Mouse (Mus musculus) left cerebral cortex, postnatal 4 days (tissue): ENCODE measurements around the gene Fos. TPM values are rescaled to one million over a fixed set of nuclear protein-coding genes. Genes with fewer than 3 reads are reported as not detected.

Experiments
- DNase-seq: peaks from one replicate; pipeline ENCODE4 v3.0.0-alpha.2; 2022
- intact Hi-C: fragments of 180-260 bp; cut with DNase I; formaldehyde crosslinking; loops from one replicate; pipeline ENCODE4 v1.15.1; 2025
- total RNA-seq, 2 experiments: library from RNA; stranded (reverse); gene quantifications; 2 replicates each; pipeline ENCODE4 v1.2.3; 2021

Gene Fos
- 1 to 10 TPM; 6.3 to 8.1 TPM for total RNA-seq

DNA sequence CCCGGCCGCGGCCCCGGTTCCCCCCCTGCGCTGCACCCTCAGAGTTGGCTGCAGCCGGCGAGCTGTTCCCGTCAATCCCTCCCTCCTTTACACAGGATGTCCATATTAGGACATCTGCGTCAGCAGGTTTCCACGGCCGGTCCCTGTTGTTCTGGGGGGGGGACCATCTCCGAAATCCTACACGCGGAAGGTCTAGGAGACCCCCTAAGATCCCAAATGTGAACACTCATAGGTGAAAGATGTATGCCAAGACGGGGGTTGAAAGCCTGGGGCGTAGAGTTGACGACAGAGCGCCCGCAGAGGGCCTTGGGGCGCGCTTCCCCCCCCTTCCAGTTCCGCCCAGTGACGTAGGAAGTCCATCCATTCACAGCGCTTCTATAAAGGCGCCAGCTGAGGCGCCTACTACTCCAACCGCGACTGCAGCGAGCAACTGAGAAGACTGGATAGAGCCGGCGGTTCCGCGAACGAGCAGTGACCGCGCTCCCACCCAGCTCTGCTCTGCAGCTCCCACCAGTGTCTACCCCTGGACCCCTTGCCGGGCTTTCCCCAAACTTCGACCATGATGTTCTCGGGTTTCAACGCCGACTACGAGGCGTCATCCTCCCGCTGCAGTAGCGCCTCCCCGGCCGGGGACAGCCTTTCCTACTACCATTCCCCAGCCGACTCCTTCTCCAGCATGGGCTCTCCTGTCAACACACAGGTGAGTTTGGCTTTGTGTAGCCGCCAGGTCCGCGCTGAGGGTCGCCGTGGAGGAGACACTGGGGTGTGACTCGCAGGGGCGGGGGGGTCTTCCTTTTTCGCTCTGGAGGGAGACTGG, at the start of gene Fos:
TSS of gene Fos (plus strand) at position 410 of the 817 bp plus-strand sequence.
- intact Hi-C loops = no loop called here
- DNase-seq = peak; percentile 80

DNA sequence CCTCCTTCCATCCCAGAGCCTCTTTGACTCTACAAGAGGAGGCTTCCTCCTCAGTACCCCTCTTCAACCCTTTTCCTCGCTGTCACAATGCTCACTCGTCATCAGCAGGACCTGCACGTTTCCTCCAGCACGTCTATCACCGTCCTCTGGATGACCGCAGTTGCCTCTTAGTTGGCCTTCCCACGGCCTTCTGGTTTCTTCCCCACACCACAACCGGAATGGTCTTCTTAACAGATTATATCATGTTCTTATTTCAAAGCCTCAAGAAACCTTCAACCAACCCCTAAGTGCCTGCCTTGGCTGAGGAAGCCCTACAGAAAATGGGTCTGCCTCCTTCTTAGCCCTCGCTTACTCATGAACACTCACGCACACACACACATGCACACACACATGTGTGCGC, 48.0 kb upstream of the Fos start:
- intact Hi-C loops = no loop called here
- no peak for DNase-seq

DNA sequence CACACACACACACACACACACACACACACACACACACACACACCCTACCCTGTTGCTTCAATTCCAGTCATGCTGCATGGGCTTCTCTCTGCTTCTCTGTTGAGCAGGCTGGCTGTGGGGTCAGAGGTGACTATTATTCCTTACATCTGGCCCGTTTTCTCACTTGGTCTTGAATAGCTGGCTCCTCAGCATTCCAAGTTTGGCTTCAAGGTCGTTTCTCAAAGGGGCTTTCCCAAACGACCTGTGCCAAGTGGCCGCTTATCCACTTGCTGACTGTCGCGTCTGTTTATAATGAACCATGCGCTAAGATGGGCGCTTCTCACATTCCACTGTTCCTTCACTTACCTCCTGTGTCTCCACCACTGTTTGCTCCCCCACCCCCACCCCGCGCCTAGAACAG, 47.6 kb upstream of the Fos start:
- intact Hi-C loops = no loop called here
- DNase-seq = no peak

DNA sequence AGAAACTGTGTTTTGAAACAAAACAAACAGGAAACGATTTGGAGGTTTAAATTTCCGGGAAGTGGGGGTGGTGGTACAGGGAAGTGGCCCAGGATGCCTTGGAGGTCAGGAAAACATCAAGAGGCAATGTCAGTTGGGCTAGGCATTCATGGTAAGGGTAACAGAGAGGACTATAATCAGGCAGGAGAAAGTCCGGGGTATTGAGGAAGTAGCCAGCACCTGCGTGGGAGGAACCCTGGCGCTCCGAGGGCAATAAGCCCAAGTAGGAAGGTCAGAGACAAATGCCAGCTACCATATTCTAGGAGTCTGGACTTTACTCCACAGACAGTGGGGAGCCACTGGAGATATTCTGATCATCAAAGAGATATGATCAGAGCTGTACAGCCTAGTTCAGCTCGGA, 45.9 kb upstream of the Fos start:
- intact Hi-C loops = no loop called here
- DNase-seq = no peak

DNA sequence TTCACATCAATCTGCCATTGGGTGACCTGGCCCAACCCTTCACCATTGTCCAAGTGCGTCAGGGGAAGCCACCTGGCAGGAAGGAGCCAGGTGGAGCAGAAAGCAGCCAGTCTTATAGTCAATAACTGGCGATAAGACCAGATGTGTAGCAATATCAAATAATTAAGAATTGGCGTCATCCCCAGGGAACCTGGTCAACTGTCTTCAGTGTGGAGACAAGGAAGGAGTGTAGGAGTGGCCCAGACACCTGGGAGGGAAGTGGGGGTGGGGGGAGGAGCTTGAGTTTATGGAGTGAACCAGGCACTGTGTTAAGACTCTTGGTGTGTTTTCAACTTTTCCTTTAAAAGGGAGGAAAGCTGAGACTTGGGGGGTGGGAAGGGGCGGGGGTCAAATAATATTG, 43.7 kb upstream of the Fos start:
- intact Hi-C loops = no loop called here
- DNase-seq = no peak

DNA sequence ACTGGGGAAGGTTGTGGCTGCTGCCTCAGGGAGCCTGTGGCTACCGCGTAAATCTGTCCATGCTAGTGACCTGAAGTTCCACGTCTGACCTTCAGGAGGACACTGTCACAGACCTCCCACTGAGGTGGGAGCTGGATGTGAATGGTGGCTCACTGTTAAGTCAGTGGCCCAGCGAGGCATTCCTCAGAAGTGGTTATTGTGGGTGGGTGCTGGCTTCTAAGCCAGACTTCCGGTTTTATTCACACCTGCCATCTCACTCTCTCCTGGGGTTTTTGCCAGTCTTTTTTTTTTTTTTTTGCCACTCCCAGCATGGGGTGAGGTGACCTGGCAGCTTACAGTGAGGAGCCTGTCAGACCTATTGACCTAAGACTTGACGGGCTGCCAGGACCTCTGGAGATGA, 43.3 kb upstream of the Fos start:
- intact Hi-C loops = no loop called here
- DNase-seq = no peak

DNA sequence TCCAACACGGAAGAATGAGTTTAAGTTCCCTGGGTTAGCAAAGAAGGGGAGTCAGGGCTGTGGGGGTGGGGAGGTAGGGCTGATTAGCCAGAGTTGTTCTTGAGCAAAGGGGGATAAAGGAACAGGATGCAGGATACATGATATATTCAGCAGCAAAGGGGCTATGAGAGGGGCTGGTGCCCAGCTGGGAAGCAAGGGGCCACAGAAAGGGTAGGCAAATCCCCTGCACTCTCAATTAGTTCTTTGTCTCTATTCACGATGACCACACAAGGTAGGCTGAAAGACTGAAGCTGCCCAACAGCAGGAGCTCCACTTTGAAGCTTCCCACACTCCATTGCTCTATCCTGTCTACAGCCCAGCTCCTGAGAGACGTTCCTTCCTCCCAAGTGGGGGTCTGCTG, 39.8 kb upstream of the Fos start:
- intact Hi-C loops = no loop called here
- no peak for DNase-seq

DNA sequence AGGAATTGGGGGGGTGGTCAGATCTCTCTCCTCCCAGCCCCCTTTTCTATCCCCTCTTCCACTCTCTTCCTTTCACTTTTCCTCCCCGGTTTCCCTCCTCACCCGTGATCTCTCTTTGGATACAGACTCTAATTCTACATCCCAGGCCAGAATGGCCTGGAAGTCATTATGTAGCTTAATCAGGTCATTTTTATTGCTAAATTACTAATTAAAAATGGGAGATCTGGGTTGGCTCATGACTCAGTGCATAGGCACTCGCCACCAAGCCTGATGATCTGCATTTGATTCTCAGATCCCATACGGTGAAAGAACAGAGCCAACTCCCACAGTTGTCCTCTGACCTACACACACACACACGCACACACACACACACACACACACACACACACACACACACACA, 39.2 kb upstream of the Fos start:
- intact Hi-C loops = no loop called here
- DNase-seq = no peak

DNA sequence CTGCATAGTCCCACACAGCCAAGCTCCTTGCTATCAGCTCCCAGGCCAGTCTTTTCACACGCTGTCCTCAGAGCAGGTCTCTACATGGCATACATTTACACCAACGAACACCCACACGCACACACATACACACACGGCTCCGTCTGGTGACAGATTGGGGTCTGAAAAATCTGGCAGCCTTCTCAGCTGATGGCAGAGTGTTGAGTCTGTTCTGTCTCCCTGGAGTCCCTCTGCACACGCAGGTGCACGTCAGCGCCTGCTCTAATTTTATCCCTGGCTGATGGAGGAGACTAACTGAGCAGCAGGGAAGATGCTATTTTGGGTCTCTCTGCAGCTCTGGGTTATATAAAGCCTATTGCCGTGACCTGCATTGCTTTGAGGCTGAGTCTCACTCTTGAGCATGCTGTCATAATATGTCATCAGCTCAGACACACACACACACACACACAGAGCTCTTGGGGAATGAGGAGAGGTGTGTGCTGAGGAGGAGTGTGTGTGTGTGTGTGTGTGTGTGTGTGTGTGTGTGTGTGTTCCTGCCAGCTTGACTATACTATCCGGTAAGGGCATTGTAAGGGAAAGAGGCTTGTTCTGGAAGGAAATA, 37.6 kb upstream of the Fos start:
- intact Hi-C loops = no loop called here
- DNase-seq = peak; percentile 91

DNA sequence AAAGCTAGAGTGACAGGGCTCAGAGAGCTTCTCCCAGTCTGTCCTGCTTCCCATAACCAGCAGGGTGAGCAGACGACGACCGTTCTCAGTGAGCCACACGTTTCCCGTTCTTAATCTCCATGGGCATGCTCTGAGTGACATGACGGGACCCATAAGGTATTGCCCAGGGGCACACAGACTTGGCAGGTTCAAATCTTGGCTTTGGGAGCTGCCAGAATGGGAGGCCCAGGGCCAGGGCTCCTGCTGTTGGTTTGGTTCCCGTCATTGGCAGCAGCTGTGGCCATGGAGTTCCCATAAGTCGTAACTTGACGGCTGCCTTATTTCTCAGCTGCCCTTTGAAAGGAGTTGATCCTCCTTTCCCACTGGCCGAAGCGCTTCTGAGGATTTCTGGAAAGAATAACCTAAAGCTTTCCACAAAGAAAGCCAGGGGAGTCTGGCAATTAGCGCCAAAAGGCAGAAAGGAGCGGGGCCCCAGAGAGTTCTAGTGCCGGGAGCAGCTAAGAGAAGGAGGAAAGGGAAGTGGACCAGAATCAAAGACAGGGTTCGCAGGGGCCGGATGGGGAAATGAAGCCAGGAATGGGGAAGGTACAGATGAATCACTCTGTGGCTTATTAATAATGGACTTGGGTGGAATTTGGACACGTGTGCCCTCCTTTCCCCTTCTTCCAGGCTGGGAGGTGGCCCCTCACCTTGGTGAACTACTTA, 36.4 kb upstream of the Fos start:
- peak; percentile 93 for DNase-seq
- intact Hi-C loops = no loop called here

DNA sequence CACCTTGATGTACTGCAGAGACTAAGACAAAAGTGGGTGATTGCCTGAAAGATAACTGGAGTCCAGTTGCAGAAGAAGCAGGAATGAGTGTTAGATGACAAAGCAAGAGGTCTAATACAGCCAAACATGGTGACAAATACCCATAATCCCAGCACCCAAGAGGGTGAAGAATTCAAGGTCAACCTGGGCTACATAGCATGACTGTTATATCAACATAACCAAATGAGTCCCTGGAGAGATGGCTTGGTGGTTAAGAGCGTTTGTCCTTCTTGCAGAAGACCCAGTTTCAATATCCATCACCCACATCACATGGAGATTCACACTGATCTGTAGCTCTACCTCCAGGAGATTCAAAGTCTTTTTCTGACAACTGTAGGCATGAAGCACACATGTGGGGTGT, 30.2 kb upstream of the Fos start:
- no peak for DNase-seq
- intact Hi-C loops = no loop called here

DNA sequence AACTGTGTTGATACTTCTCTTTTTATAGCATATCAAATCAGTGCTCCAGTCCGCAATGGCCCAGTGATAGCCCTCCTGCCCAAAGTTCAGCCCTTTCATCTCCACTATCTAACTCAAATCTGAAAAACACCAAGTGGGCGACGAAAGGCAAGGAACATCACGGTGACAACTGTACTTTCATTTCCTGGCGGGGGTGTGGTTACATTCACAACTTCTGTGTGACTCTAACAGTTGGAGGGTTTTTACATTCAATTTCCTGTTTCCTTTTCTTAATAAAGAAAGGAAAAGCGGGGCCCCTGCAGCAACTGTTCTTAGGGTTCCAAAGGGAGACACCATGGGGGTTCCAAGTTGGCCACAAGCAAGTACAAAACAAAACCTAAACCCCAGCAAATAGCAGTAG, 29.0 kb upstream of the Fos start:
- intact Hi-C loops = no loop called here
- DNase-seq = no peak

DNA sequence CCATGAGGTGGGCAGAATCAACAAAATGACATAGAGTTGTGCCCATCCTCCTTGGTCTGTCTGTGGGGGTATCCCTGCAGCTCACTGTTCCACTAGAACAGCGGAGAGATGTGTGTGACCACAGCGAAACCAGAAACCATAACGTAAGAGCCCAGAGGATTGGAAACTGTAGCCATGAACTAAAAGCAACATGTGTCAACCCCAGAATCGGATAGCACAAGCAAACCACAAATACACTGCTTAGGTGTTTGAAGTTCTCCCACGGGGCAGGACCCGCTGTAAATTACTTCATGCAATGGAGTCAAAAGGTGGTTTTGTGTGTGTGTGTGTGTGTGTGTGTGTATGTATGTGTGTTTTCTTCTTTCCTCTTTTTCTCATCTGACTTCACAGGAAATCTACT, 26.7 kb upstream of the Fos start:
- intact Hi-C loops = no loop called here
- no peak for DNase-seq

DNA sequence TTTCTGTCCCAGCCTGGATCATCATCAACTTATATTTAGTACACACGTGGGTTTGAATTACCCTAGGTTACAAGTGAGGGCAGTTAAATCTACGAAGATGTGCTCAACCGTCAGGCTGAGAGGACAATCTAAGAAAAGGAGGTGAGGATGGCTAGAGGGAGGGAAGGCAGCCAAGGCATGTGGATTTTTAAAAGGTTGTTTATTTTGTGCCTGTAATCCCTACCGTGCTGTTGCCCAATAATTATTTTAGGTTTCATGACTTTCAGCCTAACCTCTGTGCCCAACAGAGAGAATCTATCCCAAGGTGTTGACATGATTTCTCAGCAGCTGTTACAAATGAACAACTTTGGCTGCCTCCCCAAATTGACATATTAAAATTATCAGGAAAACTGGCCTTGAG, 26.2 kb upstream of the Fos start:
- no peak for DNase-seq
- intact Hi-C loops = no loop called here

DNA sequence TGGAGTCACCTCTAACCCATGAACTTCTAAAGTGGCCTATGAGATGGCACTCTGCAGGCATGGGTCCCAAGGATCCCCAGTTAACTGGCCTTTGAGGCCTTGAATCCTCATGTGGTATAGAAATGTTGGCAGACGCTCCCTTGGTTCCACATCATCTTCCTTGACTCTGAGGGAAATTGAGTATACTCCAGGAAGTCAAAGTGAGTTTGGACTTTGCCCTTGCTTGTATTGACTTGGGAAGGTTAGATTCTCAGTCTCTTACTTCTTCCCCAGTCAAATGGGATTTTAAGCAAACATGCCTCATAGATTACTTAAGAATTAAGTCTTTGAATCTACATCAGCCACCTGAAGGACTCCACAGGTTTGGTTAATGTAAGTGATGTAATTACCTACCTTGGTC, 24.2 kb upstream of the Fos start:
- no peak for DNase-seq
- intact Hi-C loops = no loop called here

DNA sequence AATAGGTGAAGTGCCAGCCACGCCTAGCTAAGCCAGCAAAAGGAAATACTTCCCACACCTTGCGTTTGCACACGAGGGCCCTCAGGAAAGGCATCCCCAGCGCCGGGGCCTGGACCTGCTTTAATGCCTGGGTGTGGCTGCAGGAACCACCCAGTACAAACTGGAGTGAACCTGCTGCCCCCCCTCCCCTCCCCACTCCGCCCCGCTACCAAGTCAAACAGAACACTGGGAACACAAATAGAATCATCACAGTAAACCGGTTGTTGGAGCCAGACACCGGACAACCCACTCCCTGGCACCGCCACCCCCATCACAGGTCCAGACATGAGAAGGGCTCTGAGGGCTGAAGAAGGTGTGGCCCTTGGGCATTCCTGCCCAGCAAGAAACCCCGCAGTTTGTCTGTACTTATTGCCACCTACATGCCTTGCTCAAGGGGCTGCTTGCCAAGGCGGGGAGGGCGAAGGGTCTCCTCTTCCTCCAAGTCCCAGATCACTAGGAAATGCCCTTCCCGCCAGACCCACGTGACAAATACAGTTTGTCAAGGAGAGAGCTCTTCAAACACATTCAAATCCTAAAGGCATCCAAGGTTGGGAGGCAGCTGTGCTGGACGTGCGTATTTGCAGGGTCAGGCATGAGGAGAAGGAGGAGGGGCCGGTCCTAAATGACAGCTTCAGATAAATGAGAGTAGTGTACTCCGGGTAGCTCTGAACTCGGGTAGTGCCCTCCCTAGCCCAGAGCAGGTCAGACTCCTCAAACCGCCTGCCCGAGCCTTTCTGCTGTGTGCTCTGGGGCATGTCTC, 21.8 kb upstream of the Fos start:
- intact Hi-C loops = no loop called here

DNA sequence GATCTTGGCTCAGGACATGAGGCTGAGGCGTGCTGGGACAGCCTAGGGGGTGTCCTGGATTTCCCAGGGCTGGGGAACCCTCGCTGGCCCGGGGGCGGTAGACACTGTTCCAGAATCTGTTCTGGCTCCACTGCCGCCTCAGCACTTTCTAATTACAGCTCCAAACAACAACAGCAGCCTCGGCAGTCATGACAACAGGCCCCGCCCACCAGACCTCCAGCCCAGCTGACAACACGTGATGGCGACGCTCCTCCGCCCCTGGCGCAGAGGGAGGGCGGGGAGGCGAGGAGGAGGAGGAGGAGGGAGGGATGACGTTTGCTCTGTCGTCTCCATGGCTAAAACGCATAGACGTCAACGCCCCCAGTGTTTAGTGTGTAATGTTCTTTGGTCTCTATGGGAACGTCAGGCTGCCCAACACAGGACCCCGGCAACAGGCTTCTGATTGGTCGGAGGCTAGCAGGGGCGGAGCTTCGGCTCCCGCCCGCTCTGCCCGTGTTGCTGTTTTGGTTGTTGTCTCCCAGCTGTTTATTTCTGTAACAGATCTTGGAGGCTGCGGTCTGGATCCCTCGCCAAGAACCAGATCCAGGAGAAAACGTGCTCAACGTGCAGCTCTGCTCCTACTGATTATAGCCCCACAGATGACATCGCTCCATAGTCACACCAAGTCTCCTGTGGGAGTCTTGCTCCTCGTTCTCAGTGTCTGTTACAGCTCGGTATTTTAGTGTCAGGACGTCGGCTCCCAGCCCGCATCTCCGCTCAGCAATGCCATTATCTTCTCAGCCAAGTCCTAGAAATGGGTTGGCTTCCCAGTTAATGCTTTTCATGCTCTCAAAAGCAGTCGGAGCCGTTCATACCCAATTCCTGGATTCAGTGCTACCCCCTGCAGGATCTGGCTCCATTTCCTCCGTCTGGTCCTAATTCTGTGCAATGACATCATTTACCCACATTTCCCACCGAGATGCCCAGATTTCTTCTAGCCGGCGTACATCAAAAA, 18.3 kb upstream of the Fos start:
- peak; percentile 96 for DNase-seq
- intact Hi-C loops = no loop called here

More for the DNA sequence above, 21.8 kb upstream of the Fos start:
- DNase-seq = no peak

DNA sequence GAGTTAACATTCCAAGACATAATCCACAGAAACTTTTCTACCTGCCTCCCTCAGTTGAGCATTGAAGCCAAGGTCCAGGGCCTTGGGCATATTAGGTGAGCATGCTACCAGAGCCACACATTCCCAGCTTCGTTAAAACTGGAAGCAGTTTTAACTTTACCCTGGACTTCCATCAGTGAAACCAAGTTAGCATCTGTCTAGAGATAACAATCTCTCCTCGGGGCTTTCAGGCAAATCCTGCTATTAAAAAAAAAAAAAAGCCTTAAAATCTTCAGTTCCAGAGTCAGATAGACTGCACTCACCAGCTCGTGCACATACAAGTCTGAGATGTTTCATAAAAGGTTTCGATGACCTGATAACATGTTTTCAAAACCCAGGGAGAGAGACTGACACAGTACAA, 17.4 kb upstream of the Fos start:
- intact Hi-C loops = no loop called here

DNA sequence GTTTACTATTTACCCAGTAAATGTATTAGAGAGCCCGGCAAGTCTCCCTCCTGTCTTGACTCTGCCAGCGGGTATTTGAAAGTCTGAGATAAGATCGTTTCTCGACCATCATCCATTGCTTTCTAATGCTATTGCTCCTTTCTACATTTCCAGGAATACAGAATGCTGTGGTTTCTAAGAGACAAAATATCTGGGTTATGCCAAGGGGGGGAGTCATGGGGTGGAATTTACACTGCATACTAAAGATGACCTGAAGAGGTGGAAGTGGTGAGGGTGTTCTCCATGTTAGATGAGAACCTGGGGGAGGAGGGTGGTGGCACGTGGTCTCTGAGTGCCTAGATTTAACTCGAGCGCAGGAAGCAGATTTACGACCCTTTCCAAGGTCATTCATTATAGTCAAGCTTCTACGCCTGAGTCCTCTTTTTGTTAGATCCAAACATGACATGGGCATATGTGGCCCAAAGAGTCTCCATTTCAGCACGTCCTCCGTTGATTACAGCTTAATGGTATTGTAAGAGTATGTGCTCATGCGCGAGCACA, 16.7 kb upstream of the Fos start:
- no peak for DNase-seq
- intact Hi-C loops = no loop called here

More for the DNA sequence above, 17.4 kb upstream of the Fos start:
- no peak for DNase-seq

DNA sequence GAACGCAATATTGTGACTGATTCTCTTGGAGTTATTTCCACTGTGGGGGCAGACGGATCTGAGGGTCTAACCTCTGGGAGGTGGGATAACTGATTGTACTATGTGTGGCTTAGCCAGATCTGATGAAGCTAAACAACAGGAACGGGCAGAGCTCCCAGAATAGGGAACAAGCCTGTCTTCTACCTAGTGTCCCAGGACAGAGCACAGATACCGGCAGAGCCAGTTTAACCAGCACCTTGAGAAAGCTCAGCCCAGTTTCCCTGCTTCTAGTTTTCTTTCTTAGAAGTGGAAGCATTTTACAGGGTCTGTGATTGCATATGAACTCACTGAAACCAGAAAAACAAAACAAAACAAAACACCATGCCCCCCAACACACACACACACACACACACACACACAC, 13.9 kb upstream of the Fos start:
- DNase-seq = no peak
- intact Hi-C loops = no loop called here
